Comparison of ENCODE assay signal across 28 mouse cellular contexts in genomic region chr8:26363616-26364015, GRCm38 (mm10).
DNase-seq lines count a peak whose midpoint lies in the region; ATAC-seq and TF ChIP-seq lines count a peak whose summit lies in the region.
"Had no signal": no experiment of that assay in that cellular context is flagged by ENCODE, and none has a peak within 500 bp of the region (broad histone marks: within the 10 kb centered on the region; RNA-seq: fewer than 3 reads in every experiment).

No protein-coding gene starts in this region.

- peak; percentile 23; the same call in 1 of the 2 replicates for TF ChIP-seq EP300 in lung, postnatal 0 days (IDR thresholded peaks at IDR 0.05)

- H3K4me1 ChIP-seq in intestine, embryonic 14.5 days (replicated peaks; ENCODE audit: control insufficient read depth, insufficient read depth, low read length), result no peaks in the 10 kb centered on the region
- H3K4me1 ChIP-seq in intestine, embryonic 15.5 days (replicated peaks), result no peaks in the 10 kb centered on the region
- no peaks in the 10 kb centered on the region; the same call in none of the 2 replicates for H3K4me1 ChIP-seq in lung, embryonic 16.5 days (replicated peaks; ENCODE audit: control insufficient read depth, insufficient read depth, low read length)
- H3K4me1 ChIP-seq in lung, postnatal 0 days (ENCODE audit: insufficient read depth, low read depth, low read length), result no peaks in the 10 kb centered on the region
- H3K4me1 ChIP-seq: forebrain, embryonic 12.5 days; forebrain, embryonic 15.5 days; heart, embryonic 13.5 days had no signal

- no peaks in the 10 kb centered on the region for H3K27me3 ChIP-seq in intestine, embryonic 14.5 days (replicated peaks; ENCODE audit: control insufficient read depth, insufficient read depth, low read length)
- no peaks in the 10 kb centered on the region for H3K27me3 ChIP-seq in intestine, embryonic 15.5 days (replicated peaks)
- no peaks in the 10 kb centered on the region for H3K27me3 ChIP-seq in lung, embryonic 16.5 days (ENCODE audit: control insufficient read depth, insufficient read depth, low read depth, low read length)
- no peaks in the 10 kb centered on the region for H3K27me3 ChIP-seq in lung, postnatal 0 days (replicated peaks; ENCODE audit: insufficient read depth, low read length)
- H3K27me3 ChIP-seq: embryonic facial prominence, embryonic 13.5 days; forebrain, embryonic 15.5 days; heart, embryonic 13.5 days had no signal

- no peak for ATAC-seq in intestine, embryonic 14.5 days (replicated peaks; ENCODE audit: low FRiP score, low TSS enrichment, low read depth)
- ATAC-seq in intestine, embryonic 15.5 days, result no peak
- peak; percentile 93 for ATAC-seq in lung, embryonic 16.5 days (ENCODE audit: low read depth)
- peak; percentile 81 for ATAC-seq in lung, postnatal 0 days
- ATAC-seq: CD4-positive, CD25-positive, alpha-beta regulatory T cell, adult 4 months; forebrain, embryonic 15.5 days; hindbrain, postnatal 0 days had no signal

- DNase-seq in intestine, embryonic 14.5 days (ENCODE audit: low spot score), result peak; percentile 36
- DNase-seq in lung, adult 18-20 months, result no peak
- peak; percentile 73 for DNase-seq in lung, postnatal 0 days (ENCODE audit: low spot score)
- peak; percentile 12 for DNase-seq in lung, postnatal 36 days
- DNase-seq in gastrocnemius, adult 2 months, result no peak
- DNase-seq in layer of hippocampus, adult 9-10 months (ENCODE audit: low spot score), result no peak
- DNase-seq: adrenal gland, adult 2 months; adrenal gland, postnatal 14 days; cerebellum, adult 11 months; cerebellum, adult 2 months; cerebellum, postnatal 10 days; cerebellum, postnatal 36 days; embryo, embryonic 11 days; gastrocnemius, postnatal 25 days; heart, adult 2 months; heart, postnatal 14 days; heart, postnatal 4 days had no signal

- 84% methylated on average over 4 of the region's 4 CpGs for WGBS in intestine, embryonic 14.5 days
- 85% methylated on average over 4 of the region's 4 CpGs for WGBS in intestine, embryonic 15.5 days
- 52% methylated on average over 4 of the region's 4 CpGs for WGBS in lung, embryonic 16.5 days
- WGBS in lung, postnatal 0 days, result 52% methylated on average over 4 of the region's 4 CpGs

- H3K27ac ChIP-seq in intestine, embryonic 14.5 days (ENCODE audit: low read depth), result no peak overlapping the region
- no peak overlapping the region for H3K27ac ChIP-seq in intestine, embryonic 15.5 days
- H3K27ac ChIP-seq in lung, embryonic 16.5 days (ENCODE audit: low read length), result no peak overlapping the region
- H3K27ac ChIP-seq in lung, postnatal 0 days (ENCODE audit: low read length), result no peak overlapping the region
- H3K27ac ChIP-seq in gastrocnemius, adult 2 months, result no peak overlapping the region
- H3K27ac ChIP-seq: embryonic facial prominence, embryonic 10.5 days; embryonic facial prominence, embryonic 13.5 days; forebrain, embryonic 12.5 days; forebrain, embryonic 15.5 days; heart, adult 2 months; heart, embryonic 13.5 days; hindbrain, embryonic 14.5 days; hindbrain, postnatal 0 days had no signal

- intact Hi-C loops in gastrocnemius, adult 2 months (cut with DNase I), result no loop called here

- H3K4me2 ChIP-seq in intestine, embryonic 14.5 days (ENCODE audit: low read length), result no peak overlapping the region
- H3K4me2 ChIP-seq in intestine, embryonic 15.5 days (replicated peaks), result no peak overlapping the region
- H3K4me2 ChIP-seq in lung, embryonic 16.5 days (ENCODE audit: low read depth, low read length), result no peak overlapping the region
- H3K4me2 ChIP-seq in lung, postnatal 0 days (replicated peaks; ENCODE audit: low read depth, low read length), result no peak overlapping the region
- H3K4me2 ChIP-seq: embryonic facial prominence, embryonic 13.5 days; forebrain, embryonic 12.5 days; forebrain, embryonic 15.5 days; heart, embryonic 13.5 days; hindbrain, embryonic 14.5 days had no signal

- no peaks in the 10 kb centered on the region for H3K9me3 ChIP-seq in intestine, embryonic 14.5 days (ENCODE audit: control insufficient read depth, low read length)
- no peaks in the 10 kb centered on the region for H3K9me3 ChIP-seq in intestine, embryonic 15.5 days
- no peaks in the 10 kb centered on the region for H3K9me3 ChIP-seq in lung, embryonic 16.5 days (ENCODE audit: control insufficient read depth, low read length)
- H3K9me3 ChIP-seq in lung, postnatal 0 days (ENCODE audit: low read length), result no peaks in the 10 kb centered on the region
- H3K9me3 ChIP-seq: embryonic facial prominence, embryonic 10.5 days; embryonic facial prominence, embryonic 13.5 days; forebrain, embryonic 12.5 days; forebrain, embryonic 15.5 days; heart, embryonic 13.5 days had no signal

- no peak for TF ChIP-seq CTCF in lung, postnatal 0 days (IDR thresholded peaks at IDR 0.05)
- TF ChIP-seq CTCF in gastrocnemius, adult 2 months (IDR thresholded peaks at IDR 0.05), result no peak

- H3K9ac ChIP-seq in intestine, embryonic 14.5 days (ENCODE audit: low read length), result no peak overlapping the region
- H3K9ac ChIP-seq in intestine, embryonic 15.5 days, result no peak overlapping the region
- no peak overlapping the region for H3K9ac ChIP-seq in lung, embryonic 16.5 days (ENCODE audit: low read length)
- H3K9ac ChIP-seq in lung, postnatal 0 days (replicated peaks; ENCODE audit: low read depth), result no peak overlapping the region
- H3K9ac ChIP-seq: embryonic facial prominence, embryonic 13.5 days; forebrain, embryonic 12.5 days; forebrain, embryonic 15.5 days; heart, embryonic 13.5 days; hindbrain, embryonic 14.5 days had no signal

- H3K36me3 ChIP-seq in intestine, embryonic 14.5 days (ENCODE audit: control insufficient read depth, insufficient read depth, low read length), result no peaks in the 10 kb centered on the region
- no peaks in the 10 kb centered on the region for H3K36me3 ChIP-seq in intestine, embryonic 15.5 days
- no peaks in the 10 kb centered on the region for H3K36me3 ChIP-seq in lung, embryonic 16.5 days (ENCODE audit: control insufficient read depth, insufficient read depth, low read length)
- H3K36me3 ChIP-seq in lung, postnatal 0 days (ENCODE audit: insufficient read depth, low read length), result no peaks in the 10 kb centered on the region
- H3K36me3 ChIP-seq: embryonic facial prominence, embryonic 10.5 days; embryonic facial prominence, embryonic 13.5 days; forebrain, embryonic 12.5 days; forebrain, embryonic 15.5 days; heart, embryonic 13.5 days had no signal

- H3K4me3 ChIP-seq in intestine, embryonic 14.5 days (ENCODE audit: low read depth, low read length), result no peak overlapping the region
- no peak overlapping the region for H3K4me3 ChIP-seq in intestine, embryonic 15.5 days (replicated peaks)
- no peak overlapping the region for H3K4me3 ChIP-seq in lung, embryonic 16.5 days (ENCODE audit: low read length)
- no peak overlapping the region for H3K4me3 ChIP-seq in lung, postnatal 0 days (ENCODE audit: low read depth, low read length)
- no peak overlapping the region for H3K4me3 ChIP-seq in gastrocnemius, adult 2 months
- H3K4me3 ChIP-seq: embryonic facial prominence, embryonic 10.5 days; embryonic facial prominence, embryonic 13.5 days; erythroblast, embryonic 14.5 days; forebrain, embryonic 12.5 days; forebrain, embryonic 15.5 days; heart, adult 2 months; heart, embryonic 13.5 days had no signal

Comparison
In these comparisons a context has a peak if more than half of its experiments do, and no peak if none do; other contexts are left out.
1. DNase-seq: peak in intestine, embryonic 14.5 days (single experiment), lung, postnatal 0 days (single experiment) and lung, postnatal 36 days (single experiment); none in lung, adult 18-20 months (0 of 2), gastrocnemius, adult 2 months (single experiment) and layer of hippocampus, adult 9-10 months (single experiment).
2. ATAC-seq: peak in lung, embryonic 16.5 days (single experiment) and lung, postnatal 0 days (single experiment); none in intestine, embryonic 14.5 days (single experiment) and intestine, embryonic 15.5 days (single experiment).